Mouse (Mus musculus) left cerebral cortex, adult 11 months (tissue): ENCODE data around the gene Clrn2.
"Not testable (repeated sequence)": the region's sequence is repeated elsewhere in the genome, so short reads cannot be mapped to it uniquely, and the experiment has no call there.

ENCODE experiments used
- DNase-seq: peaks from one replicate; pipeline ENCODE4 v3.0.0; 2022; ENCODE audit warnings: low spot score

The Clrn2 gene

GRCm38 (mm10) chr5:45453451-45453850, at the start of gene Clrn2:
Clrn2 (plus strand) TSS chr5:45453751.
- DNase-seq = no peak

GRCm38 (mm10) chr5:45406129-45406528, 47.4 kb upstream of the Clrn2 start:
- DNase-seq = no peak

GRCm38 (mm10) chr5:45416478-45416877, 37.1 kb upstream of the Clrn2 start:
- DNase-seq = no peak

GRCm38 (mm10) chr5:45417859-45418443, 35.6 kb upstream of the Clrn2 start:
- no peak for DNase-seq

GRCm38 (mm10) chr5:45419841-45420638, 33.5 kb upstream of the Clrn2 start:
- no peak for DNase-seq

- no peak for DNase-seq
Observed at GRCm38 (mm10) chr5:45421881-45422844, 31.4 kb upstream of the Clrn2 start.

- no peak for DNase-seq
Observed at GRCm38 (mm10) chr5:45424021-45424886, 29.3 kb upstream of the Clrn2 start.

GRCm38 (mm10) chr5:45425771-45426170, 27.8 kb upstream of the Clrn2 start:
- not testable (repeated sequence) for DNase-seq

GRCm38 (mm10) chr5:45426416-45427034, 27.0 kb upstream of the Clrn2 start:
- DNase-seq = no peak

GRCm38 (mm10) chr5:45427891-45428290, 25.7 kb upstream of the Clrn2 start:
- no peak for DNase-seq

GRCm38 (mm10) chr5:45435967-45436950, 17.3 kb upstream of the Clrn2 start:
- no peak for DNase-seq

GRCm38 (mm10) chr5:45437826-45438225, 15.7 kb upstream of the Clrn2 start:
- DNase-seq = no peak

- DNase-seq = no peak
Observed at GRCm38 (mm10) chr5:45438301-45438700, 15.2 kb upstream of the Clrn2 start.

- no peak for DNase-seq
Observed at GRCm38 (mm10) chr5:45441124-45441523, 12.4 kb upstream of the Clrn2 start.

- DNase-seq = no peak
Observed at GRCm38 (mm10) chr5:45441745-45442144, 11.8 kb upstream of the Clrn2 start.

GRCm38 (mm10) chr5:45444130-45444832, 9.3 kb upstream of the Clrn2 start:
- DNase-seq = no peak

- no peak for DNase-seq
Observed at GRCm38 (mm10) chr5:45448676-45449075, 4.9 kb upstream of the Clrn2 start.

GRCm38 (mm10) chr5:45449206-45449605, 4.3 kb upstream of the Clrn2 start:
- DNase-seq = no peak
